Mouse (Mus musculus) C2C12 (cell line): Measurements from ENCODE around the gene Qtrt1. TPM values are rescaled to one million over a fixed set of nuclear protein-coding genes. Genes with fewer than 3 reads are reported as not detected.

Experiments
- H3K27me3 ChIP-seq: one replicate; pipeline ENCODE4 v1.6.1; 2011; ENCODE audit not compliant: control insufficient read depth, insufficient read depth, insufficient read length
- H3K36me3 ChIP-seq: one replicate; pipeline ENCODE4 v1.6.1; 2011; ENCODE audit not compliant: control insufficient read depth, insufficient read depth
- H3K4me3 ChIP-seq: one replicate; pipeline ENCODE4 v1.5.1; 2011; ENCODE audit warnings: mild to moderate bottlenecking, control low read depth; ENCODE audit not compliant: poor library complexity, insufficient read depth, severe bottlenecking
- H3K79me2 ChIP-seq: one replicate; pipeline ENCODE4 v1.6.1; 2011; ENCODE audit not compliant: control insufficient read depth, insufficient read depth
- H3K79me3 ChIP-seq: one replicate; pipeline ENCODE4 v1.6.1; 2011; ENCODE audit warnings: low read depth, control low read depth
- H3ac ChIP-seq: one replicate; pipeline ENCODE3; 2011; ENCODE audit warnings: low read depth; ENCODE audit not compliant: control insufficient read depth, insufficient read length
- CEBPB ChIP-seq: IDR thresholded peaks from one replicate; pipeline ENCODE4 v1.6.1; 2011; ENCODE audit warnings: low read depth, mild to moderate bottlenecking, control low read depth, moderate library complexity
- CTCF ChIP-seq: IDR thresholded peaks from one replicate; pipeline ENCODE4 v1.5.1; 2011; ENCODE audit not compliant: control insufficient read depth, insufficient read depth, insufficient read length
- FOSL1 ChIP-seq: IDR thresholded peaks from one replicate; pipeline ENCODE4 v1.8.0; 2011; ENCODE audit warnings: mild to moderate bottlenecking, low read length; ENCODE audit not compliant: poor library complexity, insufficient read depth, severe bottlenecking
- MAX ChIP-seq: IDR thresholded peaks from one replicate; pipeline ENCODE4 v1.6.1; 2011; ENCODE audit warnings: mild to moderate bottlenecking, control low read depth
- MYOD1 ChIP-seq: IDR thresholded peaks from one replicate; pipeline ENCODE4 v1.6.1; 2011; ENCODE audit warnings: low read depth; ENCODE audit not compliant: control insufficient read depth, insufficient read length
- MYOG ChIP-seq: IDR thresholded peaks from one replicate; pipeline ENCODE4 v1.6.1; 2011; ENCODE audit not compliant: control insufficient read depth, insufficient read length; ENCODE audit errors: extremely low read depth
- USF1 ChIP-seq: IDR thresholded peaks from one replicate; pipeline ENCODE4 v1.6.1; 2011; ENCODE audit warnings: low read depth, mild to moderate bottlenecking, control low read depth, moderate library complexity
- polyA plus RNA-seq: library from polyadenylated mRNA; unstranded; fragments of >200 nt; fragmentation: generic; extraction: Trizol; gene quantifications from one replicate; pipeline ENCODE4 v1.2.1, GENCODE M21; 2012; ENCODE audit warnings: missing spikeins

The Qtrt1 gene
- polyA plus RNA-seq, 1 experiment = 61.7 TPM

DNA sequence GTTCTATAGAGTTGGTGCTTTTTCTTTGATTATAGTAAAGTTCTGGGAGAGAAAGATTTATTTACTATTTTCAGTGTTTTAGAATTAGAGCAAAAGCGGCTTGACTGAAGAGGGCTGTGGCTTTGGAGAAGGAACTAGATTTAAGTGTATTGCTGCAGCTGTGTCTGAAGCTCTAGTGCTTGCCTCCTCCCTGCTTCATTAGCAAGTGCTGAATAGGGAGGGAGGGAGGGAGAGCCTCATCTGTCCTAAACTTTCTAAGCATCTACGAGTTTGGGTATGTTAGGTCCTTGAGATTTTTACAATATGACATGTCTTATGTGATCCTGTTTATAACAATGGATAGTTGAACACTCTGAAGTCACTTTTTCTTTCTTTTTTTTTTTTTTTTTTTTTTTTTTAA is 40.8 kb upstream of the Qtrt1 start:
- TF ChIP-seq USF1 (no peak), CEBPB (no peak), MAX (no peak), MYOG (no peak)
- H3K36me3 ChIP-seq = peaks cover 36% of the 10 kb centered on the region
- no peaks in the 10 kb centered on the region for H3K27me3 ChIP-seq
- H3K79me2 ChIP-seq = peaks cover 80% of the 10 kb centered on the region
- H3K79me3 ChIP-seq = peaks cover 71% of the 10 kb centered on the region
- no peak overlapping the region for H3ac ChIP-seq
- H3K4me3 ChIP-seq = no peak overlapping the region

DNA sequence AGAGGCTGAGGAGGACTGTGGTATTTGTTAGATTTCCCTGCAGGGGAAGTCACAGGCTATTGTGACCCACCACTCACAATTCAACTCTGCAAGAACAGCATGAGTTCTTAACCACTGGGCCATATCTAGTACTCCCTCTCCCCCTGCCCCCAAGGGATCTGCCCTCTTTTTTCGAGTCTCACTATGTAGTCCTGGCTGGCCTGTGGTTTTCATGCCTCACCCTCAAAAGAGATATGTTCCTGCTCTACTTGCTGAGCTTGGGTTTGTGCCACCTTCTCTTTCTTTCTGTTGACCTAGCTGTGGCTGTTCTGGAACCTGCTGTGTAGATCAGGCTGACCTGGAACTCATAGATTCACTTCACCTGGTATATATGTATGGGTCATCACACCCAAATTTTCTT is 39.1 kb upstream of the Qtrt1 start:
- Histone ChIP-seq H3K36me3 (peaks cover 46% of the 10 kb centered on the region), H3K79me2 (peaks cover 96% of the 10 kb centered on the region), H3ac (no peak overlapping the region), H3K79me3 (peaks cover 87% of the 10 kb centered on the region), H3K4me3 (no peak overlapping the region), H3K27me3 (no peaks in the 10 kb centered on the region)
- TF ChIP-seq MYOD1 (no peak), MYOG (no peak), FOSL1 (no peak)

DNA sequence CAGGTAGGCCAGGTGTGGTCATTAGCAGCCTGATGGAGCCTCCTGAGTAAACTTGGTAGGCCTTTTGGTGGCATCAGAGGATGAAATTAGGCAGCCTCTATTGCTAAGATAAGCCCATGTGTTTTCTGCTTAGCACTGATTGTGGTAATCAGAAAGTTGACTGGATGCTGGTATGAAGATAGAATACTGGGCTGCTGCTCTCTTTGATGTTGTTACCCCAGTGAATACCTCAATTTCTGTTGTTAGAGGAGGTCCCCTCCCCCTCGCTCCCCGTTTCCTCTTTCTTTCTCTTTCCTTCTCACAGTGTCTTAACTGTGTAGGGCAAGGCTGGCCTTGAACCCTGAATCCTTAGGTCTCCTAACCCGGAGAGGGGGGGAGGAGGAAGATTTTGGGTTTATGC is 32.4 kb upstream of the Qtrt1 start:
- Histone ChIP-seq H3K4me3 (no peak overlapping the region), H3K79me3 (peaks cover 98% of the 10 kb centered on the region), H3K79me2 (peaks cover 100% of the 10 kb centered on the region), H3K36me3 (peaks cover 59% of the 10 kb centered on the region), H3K27me3 (no peaks in the 10 kb centered on the region), H3ac (no peak overlapping the region)
- TF ChIP-seq USF1 (no peak), CTCF (no peak), MAX (no peak), CEBPB (no peak), MYOG (no peak), FOSL1 (no peak), MYOD1 (no peak)

DNA sequence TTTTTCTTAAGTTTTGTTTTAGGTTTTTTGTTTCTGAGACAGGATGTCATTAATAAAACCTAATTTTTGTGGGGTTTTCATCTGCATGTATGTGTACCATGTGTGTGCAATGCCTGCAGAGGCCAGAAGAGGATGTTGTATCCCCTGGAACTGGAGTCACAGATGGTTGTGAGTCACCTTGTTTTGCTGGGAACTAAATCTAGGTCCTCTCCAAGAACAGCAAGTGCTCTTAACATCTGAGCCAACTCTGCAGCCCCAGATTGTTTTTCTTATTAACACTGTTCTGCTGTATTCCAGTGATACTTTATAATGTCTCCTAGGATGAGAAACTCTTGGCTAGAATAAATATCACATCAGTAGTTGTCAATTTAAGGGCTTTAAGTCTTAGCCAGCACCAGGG is 30.8 kb upstream of the Qtrt1 start:
- TF ChIP-seq MYOD1 = no peak
- Histone ChIP-seq H3K36me3 (peaks cover 48% of the 10 kb centered on the region), H3K4me3 (no peak overlapping the region)

DNA sequence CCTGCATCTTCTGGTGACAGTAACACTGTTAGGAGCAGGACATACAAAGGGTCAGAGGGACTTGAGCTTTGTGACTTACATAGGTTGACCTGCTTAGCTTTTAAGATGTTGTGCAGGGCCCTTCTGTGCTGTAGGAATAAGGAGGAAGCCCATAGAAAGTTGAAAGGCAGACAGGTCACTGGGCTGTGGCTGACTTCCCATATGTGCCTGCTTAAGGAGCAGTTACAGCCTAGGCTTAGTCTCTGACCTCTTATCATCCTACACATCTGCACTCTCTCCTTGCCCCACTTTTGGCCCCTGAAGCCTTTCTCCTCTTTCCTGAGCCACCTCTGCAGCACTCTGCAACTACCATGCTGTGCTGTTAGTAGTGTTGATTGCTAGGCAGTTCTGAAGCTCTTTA is 27.7 kb upstream of the Qtrt1 start:
- Histone ChIP-seq H3K4me3 (no peak overlapping the region), H3K36me3 (peaks cover 47% of the 10 kb centered on the region), H3K79me3 (peaks cover 92% of the 10 kb centered on the region), H3K27me3 (no peaks in the 10 kb centered on the region), H3K79me2 (peaks cover 100% of the 10 kb centered on the region), H3ac (no peak overlapping the region)
- TF ChIP-seq CTCF (no peak), MYOD1 (no peak), MYOG (no peak), FOSL1 (no peak), MAX (no peak), CEBPB (no peak), USF1 (no peak)

More for the DNA sequence above, 30.8 kb upstream of the Qtrt1 start:
- peaks cover 99% of the 10 kb centered on the region for H3K79me3 ChIP-seq
- H3K27me3 ChIP-seq = no peaks in the 10 kb centered on the region
- H3ac ChIP-seq = no peak overlapping the region
- peaks cover 100% of the 10 kb centered on the region for H3K79me2 ChIP-seq

DNA sequence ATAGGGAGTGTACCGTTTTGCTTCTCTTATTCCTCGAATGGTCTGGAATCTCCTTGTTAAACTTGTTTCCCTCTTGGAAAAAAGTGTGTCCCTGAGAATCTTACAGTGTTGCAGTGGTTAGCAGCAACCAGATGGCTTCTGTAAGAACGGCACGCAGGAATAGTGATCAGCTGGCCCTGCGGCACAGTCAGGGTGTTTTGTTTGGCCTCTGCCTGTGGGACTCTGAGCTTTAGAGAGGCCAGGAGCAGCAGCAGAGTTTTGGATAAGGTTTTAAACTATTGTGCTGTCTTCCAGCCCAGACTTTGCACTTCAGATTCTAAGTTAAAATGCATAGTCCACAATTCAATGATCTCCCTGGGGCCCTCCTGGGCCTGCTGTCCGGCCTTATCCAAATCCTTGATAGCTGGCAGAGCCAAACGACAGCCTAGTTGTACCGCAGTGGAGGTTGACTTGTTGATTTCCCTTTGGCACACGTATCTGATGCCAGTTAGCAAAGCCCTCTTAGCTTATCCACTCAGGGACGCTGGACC is 18.9 kb upstream of the Qtrt1 start:
- no peak for TF ChIP-seq FOSL1
- TF ChIP-seq CEBPB = no peak
- no peak for TF ChIP-seq USF1
- TF ChIP-seq MAX = no peak
- no peak for TF ChIP-seq MYOD1
- no peak for TF ChIP-seq CTCF
- TF ChIP-seq MYOG = no peak
- Histone ChIP-seq H3K36me3 (peaks cover 93% of the 10 kb centered on the region), H3K27me3 (no peaks in the 10 kb centered on the region), H3ac (no peak overlapping the region), H3K79me3 (peaks cover 8% of the 10 kb centered on the region), H3K79me2 (peaks cover 24% of the 10 kb centered on the region), H3K4me3 (no peak overlapping the region)
